Mouse (Mus musculus): ENCODE data around the gene Cped1. TPM values are rescaled to one million over a fixed set of nuclear protein-coding genes. Genes with fewer than 3 reads are reported as not detected.
"Not testable (repeated sequence)": the region's sequence is repeated elsewhere in the genome, so short reads cannot be mapped to it uniquely, and the experiment has no call there.

Gene Cped1
- polyA plus RNA-seq, 1 experiment from 2014 or later = 5.0 TPM

DNA sequence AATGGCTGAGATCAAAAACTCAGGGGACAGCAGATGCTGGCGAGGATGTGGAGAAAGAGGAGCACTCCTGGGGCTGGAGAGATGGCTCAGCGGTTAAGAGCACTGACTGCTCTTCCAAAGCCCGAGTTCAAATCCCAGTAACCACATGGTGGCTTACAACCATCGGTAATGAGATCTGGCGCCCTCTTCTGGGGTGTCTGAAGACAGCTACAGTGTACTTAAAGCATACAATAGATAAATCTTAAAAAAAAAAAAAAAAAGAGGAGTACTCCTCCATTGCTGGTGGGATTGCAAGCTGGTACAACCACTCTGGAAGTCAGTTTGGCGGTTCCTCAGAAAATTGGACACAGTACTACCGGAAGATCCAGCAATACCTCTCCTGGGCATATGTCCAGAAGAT lies 54.0 kb downstream of the Cped1 start:
- not testable (repeated sequence) for H3K9me3 ChIP-seq (replicated peaks; ENCODE audit: control insufficient read depth, low read length); H3K36me3 ChIP-seq (ENCODE audit: control insufficient read depth, insufficient read depth); H3K27me3 ChIP-seq (ENCODE audit: control insufficient read depth, insufficient read depth, low read depth, low read length); ATAC-seq (ENCODE audit: low read depth); H3K4me1 ChIP-seq (ENCODE audit: control insufficient read depth, low read depth, low read length); H3K9ac ChIP-seq (ENCODE audit: low read depth, low read length); H3K27ac ChIP-seq (ENCODE audit: low read length); H3K4me2 ChIP-seq (ENCODE audit: low read depth, low read length); H3K4me3 ChIP-seq (ENCODE audit: low read depth, low read length)
- 51% methylated on average over 7 of the region's 7 CpGs for WGBS (ENCODE audit: insufficient replicate concordance)

DNA sequence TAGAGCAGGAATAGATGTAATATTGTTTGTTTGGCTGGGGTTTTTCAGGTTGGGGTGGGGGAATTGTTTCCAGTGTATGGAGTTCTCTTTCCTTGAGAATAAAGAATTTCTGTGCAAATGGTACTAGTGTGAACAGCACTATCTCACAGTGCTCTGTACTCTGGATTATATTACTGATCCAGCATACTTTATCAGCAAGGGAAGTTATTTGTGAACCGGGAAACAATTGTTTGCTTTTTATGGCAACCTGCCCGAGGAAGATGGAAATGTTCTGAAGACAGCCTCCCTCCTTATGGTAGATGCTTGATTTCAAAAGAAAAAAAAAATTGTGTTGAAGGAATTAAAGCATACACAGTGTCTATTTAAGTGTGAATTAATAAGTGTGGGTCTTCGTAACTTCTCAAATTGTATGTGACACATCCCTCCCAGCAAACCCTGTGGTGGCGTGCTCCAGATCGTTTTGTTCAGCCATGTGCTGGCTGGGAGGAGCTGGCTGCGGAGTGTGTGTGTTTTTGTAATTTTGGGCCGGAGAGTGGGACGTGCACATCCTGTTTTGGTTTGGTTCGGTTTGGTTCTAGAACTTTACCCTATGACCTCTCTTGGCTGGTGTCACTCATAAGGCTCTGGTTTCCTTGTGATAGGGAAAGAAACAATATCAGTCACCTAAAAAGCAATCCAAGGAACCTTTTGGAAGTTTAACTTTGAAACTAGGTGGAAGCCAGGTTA lies 59.3 kb downstream of the Cped1 start:
- Histone ChIP-seq H3K4me2 (ENCODE audit: low read depth, low read length) (no peak overlapping the region), H3K36me3 (ENCODE audit: control insufficient read depth, insufficient read depth) (no peaks in the 10 kb centered on the region), H3K9me3 (replicated peaks; ENCODE audit: control insufficient read depth, low read length) (no peaks in the 10 kb centered on the region), H3K4me1 (ENCODE audit: control insufficient read depth, low read depth, low read length) (no peaks in the 10 kb centered on the region; the same call in 1 of the 2 replicates), H3K27ac (ENCODE audit: low read length) (no peak overlapping the region), H3K27me3 (ENCODE audit: control insufficient read depth, insufficient read depth, low read depth, low read length) (no peaks in the 10 kb centered on the region), H3K9ac (ENCODE audit: low read depth, low read length) (no peak overlapping the region), H3K4me3 (ENCODE audit: low read depth, low read length) (no peak overlapping the region)
- no peak for ATAC-seq (ENCODE audit: low read depth)
- whole genome bisulfite sequencing (ENCODE audit: insufficient replicate concordance) = 51% methylated on average over 9 of the region's 9 CpGs

DNA sequence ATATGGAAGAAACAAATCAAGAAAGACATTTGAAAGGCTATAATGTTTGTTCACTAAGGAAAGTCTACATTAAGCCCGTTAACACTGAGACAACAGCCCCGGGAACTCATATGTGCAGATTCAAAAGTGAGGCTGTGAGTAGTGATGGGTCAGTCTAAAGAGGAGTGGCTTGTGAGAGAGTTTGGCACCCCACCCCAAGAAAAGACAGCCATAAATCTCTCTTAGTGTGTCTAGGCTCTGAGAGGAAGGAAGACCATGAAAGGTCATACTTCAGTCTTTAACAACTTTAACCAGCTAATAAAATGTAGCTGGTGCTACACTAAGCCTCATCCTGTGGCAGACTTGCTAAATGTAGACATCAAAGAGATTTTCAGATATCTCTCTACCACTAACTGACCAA lies 61.4 kb downstream of the Cped1 start:
- no peaks in the 10 kb centered on the region; the same call in 1 of the 2 replicates for H3K4me1 ChIP-seq (ENCODE audit: control insufficient read depth, low read depth, low read length)
- WGBS (ENCODE audit: insufficient replicate concordance) = 49% methylated on average over 2 of the region's 2 CpGs
- no peaks in the 10 kb centered on the region for H3K27me3 ChIP-seq (ENCODE audit: control insufficient read depth, insufficient read depth, low read depth, low read length)
- no peak overlapping the region for H3K4me2 ChIP-seq (ENCODE audit: low read depth, low read length)
- H3K36me3 ChIP-seq (ENCODE audit: control insufficient read depth, insufficient read depth) = no peaks in the 10 kb centered on the region
- no peak overlapping the region for H3K4me3 ChIP-seq (ENCODE audit: low read depth, low read length)
- no peak for ATAC-seq (ENCODE audit: low read depth)
- no peak overlapping the region for H3K9ac ChIP-seq (ENCODE audit: low read depth, low read length)
- H3K9me3 ChIP-seq (replicated peaks; ENCODE audit: control insufficient read depth, low read length) = no peaks in the 10 kb centered on the region
- no peak overlapping the region for H3K27ac ChIP-seq (ENCODE audit: low read length)

DNA sequence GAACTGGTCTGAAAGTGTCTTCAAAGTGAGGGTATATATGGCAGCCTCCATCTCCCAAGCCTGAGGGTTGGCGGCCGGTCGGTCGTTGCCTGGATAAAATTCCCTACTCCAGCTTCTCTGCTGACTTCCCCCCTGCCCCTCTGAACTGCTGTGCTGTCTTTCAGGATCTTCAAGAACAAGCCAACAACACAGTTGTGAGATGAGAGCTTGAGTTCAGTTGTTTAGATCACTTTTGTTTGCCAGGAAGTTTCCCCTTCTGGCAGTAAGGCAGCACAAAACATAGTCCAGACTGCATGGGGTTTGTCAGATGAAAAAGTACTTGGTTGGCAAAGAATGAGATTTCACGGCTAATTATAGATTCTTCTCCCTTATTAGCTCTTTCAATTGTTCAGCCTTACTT lies 63.4 kb downstream of the Cped1 start:
- no peaks in the 10 kb centered on the region for H3K27me3 ChIP-seq (ENCODE audit: control insufficient read depth, insufficient read depth, low read depth, low read length)
- H3K27ac ChIP-seq (ENCODE audit: low read length) = no peak overlapping the region
- H3K36me3 ChIP-seq (ENCODE audit: control insufficient read depth, insufficient read depth) = no peaks in the 10 kb centered on the region
- ATAC-seq (ENCODE audit: low read depth) = no peak
- 51% methylated on average over 5 of the region's 5 CpGs for WGBS (ENCODE audit: insufficient replicate concordance)
- H3K9me3 ChIP-seq (replicated peaks; ENCODE audit: control insufficient read depth, low read length) = no peaks in the 10 kb centered on the region
- no peaks in the 10 kb centered on the region for H3K4me1 ChIP-seq (ENCODE audit: control insufficient read depth, low read depth, low read length)
- no peak overlapping the region for H3K9ac ChIP-seq (ENCODE audit: low read depth, low read length)
- H3K4me3 ChIP-seq (ENCODE audit: low read depth, low read length) = no peak overlapping the region
- H3K4me2 ChIP-seq (ENCODE audit: low read depth, low read length) = no peak overlapping the region

DNA sequence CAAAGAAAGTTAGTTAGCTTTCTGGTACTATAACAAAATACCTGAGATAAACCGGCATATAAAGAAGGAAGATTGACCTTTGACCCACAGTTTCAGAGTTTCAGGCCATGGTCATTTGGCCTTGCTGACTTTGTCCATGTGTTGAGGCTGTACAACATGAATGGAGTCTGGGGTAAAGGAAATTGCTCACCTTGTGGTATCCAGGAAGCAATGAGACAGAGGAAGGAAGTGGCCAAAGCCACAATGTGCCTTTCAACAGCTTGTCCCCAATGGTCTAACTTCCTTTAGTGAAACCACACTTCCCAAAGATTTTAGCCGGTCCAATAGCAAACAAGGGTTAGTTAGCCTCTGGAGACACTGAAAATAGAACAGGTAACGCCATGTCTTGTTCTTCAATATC lies 65.8 kb downstream of the Cped1 start:
- Histone ChIP-seq H3K9ac (ENCODE audit: low read depth, low read length) (no peak overlapping the region), H3K4me1 (ENCODE audit: control insufficient read depth, low read depth, low read length) (no peaks in the 10 kb centered on the region)
- ATAC-seq (ENCODE audit: low read depth) = no peak

DNA sequence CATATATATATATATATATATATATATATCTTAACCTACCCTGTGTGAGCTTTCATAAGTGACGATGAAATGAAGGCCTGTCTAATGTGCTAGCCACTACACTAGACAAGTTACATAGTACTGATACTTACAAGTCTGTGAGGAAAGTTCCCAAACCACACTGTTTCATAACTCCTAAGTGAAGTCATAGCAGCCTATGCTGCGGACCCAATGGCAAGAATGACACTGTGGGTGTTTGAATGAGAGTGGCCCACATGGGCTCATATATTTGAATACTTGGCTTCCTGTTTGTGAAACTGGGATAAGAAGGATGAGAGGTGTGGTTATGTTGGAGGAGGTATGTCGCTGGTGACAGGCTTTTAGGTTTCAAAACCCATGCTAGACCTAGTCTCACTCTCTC lies 67.3 kb downstream of the Cped1 start:
- Histone ChIP-seq H3K9ac (ENCODE audit: low read depth, low read length) (no peak overlapping the region), H3K27me3 (ENCODE audit: control insufficient read depth, insufficient read depth, low read depth, low read length) (no peaks in the 10 kb centered on the region), H3K27ac (ENCODE audit: low read length) (no peak overlapping the region), H3K4me2 (ENCODE audit: low read depth, low read length) (no peak overlapping the region), H3K36me3 (ENCODE audit: control insufficient read depth, insufficient read depth) (no peaks in the 10 kb centered on the region), H3K4me1 (ENCODE audit: control insufficient read depth, low read depth, low read length) (no peaks in the 10 kb centered on the region), H3K9me3 (replicated peaks; ENCODE audit: control insufficient read depth, low read length) (no peaks in the 10 kb centered on the region), H3K4me3 (ENCODE audit: low read depth, low read length) (no peak overlapping the region)
- 63% methylated on average over 3 of the region's 3 CpGs for WGBS (ENCODE audit: insufficient replicate concordance)
- no peak for ATAC-seq (ENCODE audit: low read depth)

More for the DNA sequence above, 65.8 kb downstream of the Cped1 start:
- Histone ChIP-seq H3K27me3 (ENCODE audit: control insufficient read depth, insufficient read depth, low read depth, low read length) (no peaks in the 10 kb centered on the region), H3K4me2 (ENCODE audit: low read depth, low read length) (no peak overlapping the region), H3K36me3 (ENCODE audit: control insufficient read depth, insufficient read depth) (no peaks in the 10 kb centered on the region), H3K27ac (ENCODE audit: low read length) (no peak overlapping the region), H3K4me3 (ENCODE audit: low read depth, low read length) (no peak overlapping the region), H3K9me3 (replicated peaks; ENCODE audit: control insufficient read depth, low read length) (no peaks in the 10 kb centered on the region)
- WGBS (ENCODE audit: insufficient replicate concordance) = 32% methylated on average over 3 of the region's 3 CpGs

DNA sequence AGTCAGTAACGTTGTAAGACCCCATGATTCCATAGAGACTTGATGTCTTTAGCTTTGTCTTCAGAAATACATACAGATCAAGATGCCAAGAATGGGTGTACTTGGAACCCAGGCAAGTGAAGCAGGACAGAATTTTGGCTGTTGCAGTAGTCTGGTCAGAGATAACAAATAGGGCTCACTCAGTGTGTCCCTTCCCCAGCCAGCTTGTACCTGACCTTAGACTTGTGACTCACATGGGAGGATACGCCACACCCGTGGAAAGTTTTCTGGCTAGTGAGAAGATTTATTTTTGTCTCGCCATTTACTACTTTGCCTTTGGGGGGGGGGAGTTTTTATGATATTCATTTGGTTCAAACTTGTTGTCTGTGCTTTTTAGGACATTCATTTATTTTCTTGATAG lies 78.6 kb downstream of the Cped1 start:
- Histone ChIP-seq H3K4me1 (ENCODE audit: control insufficient read depth, low read depth, low read length) (no peaks in the 10 kb centered on the region), H3K4me3 (ENCODE audit: low read depth, low read length) (no peak overlapping the region), H3K9me3 (replicated peaks; ENCODE audit: control insufficient read depth, low read length) (no peaks in the 10 kb centered on the region), H3K36me3 (ENCODE audit: control insufficient read depth, insufficient read depth) (no peaks in the 10 kb centered on the region), H3K27me3 (ENCODE audit: control insufficient read depth, insufficient read depth, low read depth, low read length) (no peaks in the 10 kb centered on the region), H3K9ac (ENCODE audit: low read depth, low read length) (no peak overlapping the region), H3K4me2 (ENCODE audit: low read depth, low read length) (no peak overlapping the region), H3K27ac (ENCODE audit: low read length) (no peak overlapping the region)
- no peak for ATAC-seq (ENCODE audit: low read depth)
- 47% methylated on average over 4 of the region's 4 CpGs for WGBS (ENCODE audit: insufficient replicate concordance)

DNA sequence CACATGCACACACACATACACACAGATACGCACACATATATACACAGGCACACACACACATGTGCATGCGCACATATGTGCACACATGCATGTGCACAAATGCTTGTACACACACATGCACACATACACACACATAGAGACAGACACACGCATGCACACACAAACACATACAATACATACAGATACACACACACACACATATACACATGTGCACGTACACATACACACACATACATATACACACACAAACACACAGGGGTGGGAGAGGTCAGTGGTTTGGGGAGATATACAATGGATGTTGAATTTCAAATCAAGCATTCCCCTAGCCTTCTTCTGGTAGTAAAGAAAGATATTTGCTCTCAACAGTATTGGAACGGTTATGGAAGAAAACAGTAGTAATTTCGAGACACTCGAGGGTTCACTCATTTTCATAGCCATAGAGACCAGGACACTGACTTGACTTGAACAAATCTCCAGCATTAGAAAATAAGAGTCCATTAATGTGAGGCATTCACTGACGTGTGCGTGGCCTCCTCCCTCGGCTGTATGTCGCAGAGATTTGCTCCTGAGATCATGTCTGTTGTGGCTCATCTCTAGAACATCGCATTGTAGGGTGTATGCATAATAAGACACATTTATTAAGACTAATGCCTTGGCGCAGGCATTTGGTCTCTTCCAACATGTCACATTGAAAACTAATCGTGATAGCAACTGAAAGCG lies 85.0 kb downstream of the Cped1 start:
- H3K27me3 ChIP-seq (ENCODE audit: control insufficient read depth, insufficient read depth, low read depth, low read length) = no peaks in the 10 kb centered on the region
- no peak overlapping the region for H3K4me2 ChIP-seq (ENCODE audit: low read depth, low read length)
- H3K27ac ChIP-seq (ENCODE audit: low read length) = no peak overlapping the region
- no peak overlapping the region for H3K4me3 ChIP-seq (ENCODE audit: low read depth, low read length)
- ATAC-seq (ENCODE audit: low read depth) = no peak
- H3K9me3 ChIP-seq (replicated peaks; ENCODE audit: control insufficient read depth, low read length) = no peaks in the 10 kb centered on the region
- no peak overlapping the region for H3K9ac ChIP-seq (ENCODE audit: low read depth, low read length)
- 62% methylated on average over 15 of the region's 15 CpGs for WGBS (ENCODE audit: insufficient replicate concordance)
- H3K4me1 ChIP-seq (ENCODE audit: control insufficient read depth, low read depth, low read length) = no peaks in the 10 kb centered on the region
- no peaks in the 10 kb centered on the region for H3K36me3 ChIP-seq (ENCODE audit: control insufficient read depth, insufficient read depth)

DNA sequence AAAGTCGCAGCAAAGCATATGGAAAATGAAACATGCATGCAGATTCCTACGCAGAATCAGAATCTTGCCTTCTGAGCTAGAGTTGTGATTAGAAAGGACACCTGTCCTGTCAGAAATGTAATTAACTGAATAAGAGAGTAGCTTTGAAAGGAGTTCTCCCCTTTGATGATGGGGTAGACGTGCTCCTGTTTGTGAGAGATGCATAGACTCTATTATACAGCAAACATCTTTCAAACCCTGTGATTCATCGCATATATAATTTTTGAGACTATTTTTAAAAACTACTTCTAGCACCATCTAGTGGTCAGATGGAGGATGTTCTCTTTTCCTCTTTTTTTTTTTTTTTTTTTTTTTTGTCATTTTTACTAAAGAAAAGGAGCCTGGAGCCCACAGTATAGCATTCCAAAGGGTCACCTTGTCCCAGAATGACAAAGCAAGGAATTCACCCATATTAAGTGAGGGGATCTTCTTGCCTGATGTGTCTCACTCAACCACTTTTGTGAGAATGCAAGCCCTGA lies 85.7 kb downstream of the Cped1 start:
- H3K9ac ChIP-seq (ENCODE audit: low read depth, low read length) = no peak overlapping the region
- ATAC-seq (ENCODE audit: low read depth) = no peak
- no peaks in the 10 kb centered on the region for H3K36me3 ChIP-seq (ENCODE audit: control insufficient read depth, insufficient read depth)
- no peak overlapping the region for H3K27ac ChIP-seq (ENCODE audit: low read length)
- H3K4me3 ChIP-seq (ENCODE audit: low read depth, low read length) = no peak overlapping the region
- H3K4me2 ChIP-seq (ENCODE audit: low read depth, low read length) = no peak overlapping the region
- H3K27me3 ChIP-seq (ENCODE audit: control insufficient read depth, insufficient read depth, low read depth, low read length) = no peaks in the 10 kb centered on the region
- H3K9me3 ChIP-seq (replicated peaks; ENCODE audit: control insufficient read depth, low read length) = no peaks in the 10 kb centered on the region
- 30% methylated on average over 4 of the region's 4 CpGs for WGBS (ENCODE audit: insufficient replicate concordance)
- no peaks in the 10 kb centered on the region for H3K4me1 ChIP-seq (ENCODE audit: control insufficient read depth, low read depth, low read length)
